Mouse (Mus musculus): ENCODE measurements at regions not wholly inside any gene's neighbourhood (a gene's known extent, or its start where the extent isn't known, plus 50 kb on each side); places are given as distances from the start of the nearest gene placed in this dataset.

- no peaks in the 10 kb centered on the region for H3K4me1 ChIP-seq (ENCODE audit: insufficient read depth, low read depth, low read length)
Measured at GRCm38 (mm10) chr1:106464726-106465125, 249.3 kb downstream of the Bcl2 start.

GRCm38 (mm10) chr1:106462595-106462994 lies 251.5 kb downstream of the Bcl2 start:
- DNase-seq (ENCODE audit: low spot score) (no peak), ATAC-seq (ENCODE audit: extremely low read depth, insufficient number of reproducible peaks, low FRiP score, poor library complexity, severe bottlenecking) (no peak)
- TF ChIP-seq GATA1 (IDR thresholded peaks at IDR 0.05; ENCODE audit: borderline replicate concordance, low read length) (no peak), TAL1 (conservative IDR thresholded peaks at IDR 0.05; ENCODE audit: low read depth, low read length) (no peak), GATA2 (IDR thresholded peaks at IDR 0.05; ENCODE audit: borderline replicate concordance, low read depth, low read length) (no peak)
- H3K4me1 ChIP-seq (ENCODE audit: insufficient read depth, low read depth, low read length): no peaks in the 10 kb centered on the region
- no peak overlapping the region for H3K4me3 ChIP-seq (ENCODE audit: low read depth, low read length)
- H3K27me3 ChIP-seq (ENCODE audit: insufficient read depth, low read length): no peaks in the 10 kb centered on the region
- no peaks in the 10 kb centered on the region for H3K9me3 ChIP-seq (replicated peaks)
- H3K36me3 ChIP-seq (replicated peaks): no peaks in the 10 kb centered on the region

More at GRCm38 (mm10) chr1:106464726-106465125, 249.3 kb downstream of the Bcl2 start:
- DNase-seq (ENCODE audit: low spot score) (no peak), ATAC-seq (ENCODE audit: extremely low read depth, insufficient number of reproducible peaks, low FRiP score, poor library complexity, severe bottlenecking) (no peak)
- no peaks in the 10 kb centered on the region for H3K36me3 ChIP-seq (replicated peaks)
- H3K9me3 ChIP-seq (replicated peaks): 0 out of 2 replicates have a peak, but pooled peaks cover 3% of the 10 kb centered on the region
- TF ChIP-seq TAL1 (conservative IDR thresholded peaks at IDR 0.05; ENCODE audit: low read depth, low read length) (no peak), CTCF (IDR thresholded peaks at IDR 0.05; ENCODE audit: low read depth, low read length) (no peak), POLR2AphosphoS5 (IDR thresholded peaks at IDR 0.05; ENCODE audit: insufficient replicate concordance, low read depth, low read length) (no peak), GATA1 (IDR thresholded peaks at IDR 0.05; ENCODE audit: borderline replicate concordance, low read length) (no peak), GATA2 (IDR thresholded peaks at IDR 0.05; ENCODE audit: borderline replicate concordance, low read depth, low read length) (no peak)
- no peak overlapping the region for H3K4me3 ChIP-seq (ENCODE audit: low read depth, low read length)
- H3K27me3 ChIP-seq (ENCODE audit: insufficient read depth, low read length): no peaks in the 10 kb centered on the region

GRCm38 (mm10) chr1:106462112-106462511 lies 252.0 kb downstream of the Bcl2 start:
- no peak for DNase-seq (ENCODE audit: low spot score)
- TF ChIP-seq POLR2AphosphoS5 (IDR thresholded peaks at IDR 0.05; ENCODE audit: insufficient replicate concordance, low read depth, low read length): no peak
- TF ChIP-seq GATA1 (IDR thresholded peaks at IDR 0.05; ENCODE audit: borderline replicate concordance, low read length): no peak
- TF ChIP-seq GATA2 (IDR thresholded peaks at IDR 0.05; ENCODE audit: borderline replicate concordance, low read depth, low read length): no peak
- no peak for TF ChIP-seq CTCF (IDR thresholded peaks at IDR 0.05; ENCODE audit: low read depth, low read length)
- TF ChIP-seq TAL1 (conservative IDR thresholded peaks at IDR 0.05; ENCODE audit: low read depth, low read length): no peak
- Histone ChIP-seq H3K27me3 (ENCODE audit: insufficient read depth, low read length) (no peaks in the 10 kb centered on the region), H3K4me1 (ENCODE audit: insufficient read depth, low read depth, low read length) (no peaks in the 10 kb centered on the region), H3K9me3 (replicated peaks) (no peaks in the 10 kb centered on the region), H3K4me3 (ENCODE audit: low read depth, low read length) (no peak overlapping the region), H3K36me3 (replicated peaks) (no peaks in the 10 kb centered on the region)
- ATAC-seq (ENCODE audit: extremely low read depth, insufficient number of reproducible peaks, low FRiP score, poor library complexity, severe bottlenecking): no peak

GRCm38 (mm10) chr1:106460957-106461356 lies 253.1 kb downstream of the Bcl2 start:
- Histone ChIP-seq H3K4me3 (ENCODE audit: low read depth, low read length) (no peak overlapping the region), H3K4me1 (ENCODE audit: insufficient read depth, low read depth, low read length) (no peaks in the 10 kb centered on the region), H3K36me3 (replicated peaks) (no peaks in the 10 kb centered on the region), H3K9me3 (replicated peaks) (no peaks in the 10 kb centered on the region), H3K27me3 (ENCODE audit: insufficient read depth, low read length) (no peaks in the 10 kb centered on the region)
- DNase-seq (ENCODE audit: low spot score) (no peak), ATAC-seq (ENCODE audit: extremely low read depth, insufficient number of reproducible peaks, low FRiP score, poor library complexity, severe bottlenecking) (no peak)
- TF ChIP-seq POLR2AphosphoS5 (IDR thresholded peaks at IDR 0.05; ENCODE audit: insufficient replicate concordance, low read depth, low read length) (no peak), CTCF (IDR thresholded peaks at IDR 0.05; ENCODE audit: low read depth, low read length) (no peak), GATA2 (IDR thresholded peaks at IDR 0.05; ENCODE audit: borderline replicate concordance, low read depth, low read length) (no peak), GATA1 (IDR thresholded peaks at IDR 0.05; ENCODE audit: borderline replicate concordance, low read length) (no peak), TAL1 (conservative IDR thresholded peaks at IDR 0.05; ENCODE audit: low read depth, low read length) (no peak)

- Histone ChIP-seq H3K4me1 (ENCODE audit: insufficient read depth, low read depth, low read length) (no peaks in the 10 kb centered on the region), H3K4me3 (ENCODE audit: low read depth, low read length) (no peak overlapping the region), H3K36me3 (replicated peaks) (no peaks in the 10 kb centered on the region), H3K27me3 (ENCODE audit: insufficient read depth, low read length) (no peaks in the 10 kb centered on the region), H3K9me3 (replicated peaks) (no peaks in the 10 kb centered on the region)
- ATAC-seq (ENCODE audit: extremely low read depth, insufficient number of reproducible peaks, low FRiP score, poor library complexity, severe bottlenecking) (peak; percentile 4; the same call in 1 of the 2 replicates), DNase-seq (ENCODE audit: low spot score) (no peak)
- TF ChIP-seq CTCF (IDR thresholded peaks at IDR 0.05; ENCODE audit: low read depth, low read length) (no peak), TAL1 (conservative IDR thresholded peaks at IDR 0.05; ENCODE audit: low read depth, low read length) (no peak), GATA1 (IDR thresholded peaks at IDR 0.05; ENCODE audit: borderline replicate concordance, low read length) (no peak), GATA2 (IDR thresholded peaks at IDR 0.05; ENCODE audit: borderline replicate concordance, low read depth, low read length) (no peak), POLR2AphosphoS5 (IDR thresholded peaks at IDR 0.05; ENCODE audit: insufficient replicate concordance, low read depth, low read length) (no peak)
Measured at GRCm38 (mm10) chr1:106449795-106450194, 264.3 kb downstream of the Bcl2 start.

Data from G1E (cell line).